Mouse (Mus musculus) heart, postnatal 0 days (tissue): ENCODE data around the gene Atp10a.

Experiments used
- CTCF ChIP-seq: IDR thresholded peaks from 2 replicates; pipeline ENCODE4 v1.5.1; 2016; ENCODE audit warnings: antibody characterized with exemption, control low read depth, low read depth
- EP300 ChIP-seq: IDR thresholded peaks from 2 replicates; pipeline ENCODE4 v1.6.1; 2016; ENCODE audit warnings: antibody characterized with exemption, low read depth

GRCm38 (mm10) chr7:58690997-58691596, 35.1 kb downstream of the Atp10a start:
- TF ChIP-seq CTCF, result no peak
- TF ChIP-seq EP300, result no peak
